Mouse (Mus musculus): ENCODE measurements around the gene Itgb2l. TPM values are rescaled to one million over a fixed set of nuclear protein-coding genes. Genes with fewer than 3 reads are reported as not detected.

Gene Itgb2l
- polyA plus RNA-seq, 1 experiment: not detected

Other genes with a start within 250 kb of the Itgb2l start
- gene Sh3bgr, start 243.2 kb downstream of the Itgb2l start, polyA plus RNA-seq (2012; rRNA removed): 8.8 and 12.6 TPM in 2 replicates
- 13.3 and 14.2 TPM in 2 replicates for gene B3galt5, start 207.8 kb downstream of the Itgb2l start, polyA plus RNA-seq (2012; rRNA removed)
- gene Pcp4, start 24.0 kb upstream of the Itgb2l start, polyA plus RNA-seq (2012; rRNA removed): 822 and 973 TPM in 2 replicates

Measured in frontal cortex, adult 2 months (tissue).